Mouse (Mus musculus) testis, postnatal 14 days (tissue): ENCODE measurements at regions not wholly inside any gene's neighbourhood (a gene's known extent, or its start where the extent isn't known, plus 50 kb on each side); places are given as distances from the start of the nearest gene placed in this dataset.

Experiments
- DNase-seq: peaks from one replicate; pipeline ENCODE4 v3.0.0; 2021; ENCODE audit warnings: low spot score

DNA sequence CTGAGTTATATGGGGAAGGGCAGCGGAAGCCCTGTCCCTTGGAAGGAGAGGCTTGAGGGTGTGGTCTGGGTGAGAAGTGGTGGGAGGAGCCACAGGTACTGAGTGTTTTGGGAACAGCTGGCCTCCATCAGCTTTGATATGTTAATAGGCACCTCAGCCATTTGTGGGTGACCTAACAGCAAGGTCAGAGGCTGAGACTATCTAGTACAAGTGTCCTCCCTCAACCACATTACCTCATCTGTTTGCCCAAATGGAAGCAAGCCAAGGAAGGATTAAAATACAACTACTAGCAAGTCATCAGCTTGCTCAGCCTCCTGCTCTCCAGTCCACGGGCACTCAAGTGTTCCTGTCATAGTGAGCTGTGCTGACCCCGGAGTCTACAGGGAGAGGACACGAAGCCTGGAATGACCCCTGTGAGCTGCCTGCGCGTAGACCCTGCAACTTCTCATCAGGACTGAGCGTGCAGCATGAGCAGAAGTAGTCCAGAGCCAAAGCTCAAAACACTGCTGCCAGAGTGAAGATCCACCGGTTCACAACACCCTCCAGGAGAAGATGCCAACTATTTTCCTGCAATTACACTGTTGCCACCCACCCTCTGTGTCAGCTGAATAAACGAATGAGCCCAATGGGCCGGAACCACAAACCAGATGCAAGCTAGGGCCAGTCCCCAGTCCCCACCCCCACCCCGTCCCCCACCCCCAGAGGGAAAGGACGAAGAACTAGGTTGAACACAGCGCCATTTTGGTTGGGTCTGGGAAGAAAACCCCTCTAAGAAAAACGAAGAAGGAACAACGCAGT is 239.6 kb downstream of the Qk start:
- peak; percentile 27 for DNase-seq

DNA sequence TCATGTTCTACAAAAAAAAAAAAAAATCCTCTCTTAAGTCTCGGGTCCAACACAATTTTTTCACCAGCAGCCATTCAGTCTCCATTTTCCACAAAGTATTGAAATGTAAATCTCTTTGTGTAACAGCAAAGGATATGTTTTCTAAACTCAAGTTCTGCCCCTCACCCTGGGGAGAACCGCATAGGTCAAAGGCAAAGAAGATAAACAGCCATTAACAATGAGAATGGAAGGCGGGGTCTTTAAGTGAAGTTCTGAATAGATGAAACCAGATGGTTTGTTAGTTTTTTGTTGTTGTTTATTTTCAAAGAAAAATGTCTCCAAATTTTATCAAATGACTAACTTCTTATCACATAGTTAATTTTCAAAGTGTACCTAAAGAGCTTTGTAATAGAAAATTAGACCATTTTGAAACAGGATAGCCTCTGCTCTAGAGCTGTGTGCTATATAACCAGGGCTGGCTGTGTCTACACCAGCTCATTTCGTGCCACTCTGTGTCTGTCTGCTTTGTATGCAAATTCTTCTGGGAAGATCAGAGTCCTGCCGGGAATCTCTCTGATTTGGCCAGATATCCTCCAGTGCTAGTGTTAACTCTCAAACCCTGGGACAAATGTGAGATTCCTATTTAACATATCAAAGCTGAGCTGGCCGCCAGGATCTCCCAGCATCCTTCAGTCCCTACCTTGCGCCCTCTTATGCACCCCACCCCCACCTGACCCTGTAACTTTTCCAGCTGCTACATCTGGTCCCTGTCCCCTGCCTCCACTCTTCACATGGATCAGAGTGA is 240.9 kb downstream of the Qk start:
- no peak for DNase-seq

DNA sequence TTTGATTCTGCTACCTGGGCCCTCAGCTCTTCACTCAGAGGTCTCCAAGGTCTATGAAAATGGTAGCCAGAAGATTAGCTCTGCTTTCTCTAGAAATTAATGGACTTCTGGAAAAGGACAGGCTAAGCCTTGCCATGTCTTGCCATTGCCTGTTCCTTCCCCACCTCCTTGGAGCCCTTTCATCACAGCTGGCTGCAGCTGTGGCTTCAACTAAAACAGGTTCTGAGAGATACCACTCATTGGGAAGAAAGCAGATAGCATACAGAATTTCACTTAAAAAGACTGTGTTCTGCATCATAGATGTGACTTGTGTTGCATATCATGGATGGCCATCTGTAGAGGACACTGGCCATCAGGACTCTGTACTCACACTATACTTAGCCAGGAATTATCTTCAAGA is 246.4 kb downstream of the Qk start:
- DNase-seq = no peak

DNA sequence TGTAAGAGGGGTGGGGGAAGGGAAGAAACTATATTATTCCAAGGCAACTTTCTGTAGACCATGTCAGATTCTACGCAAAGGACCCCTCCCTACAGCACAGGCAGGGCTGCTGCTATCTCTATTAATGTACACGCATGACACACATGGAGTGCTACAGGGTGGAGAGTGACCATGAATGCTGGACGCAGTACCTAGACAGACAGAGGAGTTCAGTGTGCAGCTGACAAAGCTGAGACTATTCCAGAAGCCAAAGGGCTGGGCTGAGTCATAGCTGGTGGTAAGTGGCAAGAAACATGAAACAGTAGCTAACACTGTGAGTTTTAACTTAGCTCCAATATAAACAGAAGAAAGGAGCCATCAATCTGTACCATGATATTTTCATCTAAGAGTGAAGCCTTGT is 250.4 kb downstream of the Qk start:
- DNase-seq = no peak

DNA sequence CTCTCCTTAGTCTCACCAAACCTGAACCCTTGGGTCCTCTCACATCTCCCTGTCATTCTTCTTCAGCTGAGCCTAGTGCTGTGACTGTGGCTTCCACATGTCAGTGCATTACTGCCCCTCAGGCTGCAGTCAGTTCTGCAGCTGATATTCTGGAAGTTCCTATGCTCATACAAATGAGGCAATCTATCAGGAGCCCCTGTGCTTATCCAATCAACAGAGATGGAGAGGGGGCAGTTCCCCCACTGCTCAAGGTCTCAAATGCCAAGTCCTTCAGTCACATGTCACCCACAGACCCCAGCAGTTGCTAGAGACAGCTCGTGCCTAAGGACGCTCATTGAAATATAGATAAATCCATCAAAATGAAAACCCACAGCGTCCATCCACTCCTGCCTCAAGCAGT is 254.5 kb downstream of the Qk start:
- no peak for DNase-seq

GRCm38 (mm10) chr17:10062546-10063100 is 257.0 kb downstream of the Qk start:
- DNase-seq = peak; percentile 18

DNA sequence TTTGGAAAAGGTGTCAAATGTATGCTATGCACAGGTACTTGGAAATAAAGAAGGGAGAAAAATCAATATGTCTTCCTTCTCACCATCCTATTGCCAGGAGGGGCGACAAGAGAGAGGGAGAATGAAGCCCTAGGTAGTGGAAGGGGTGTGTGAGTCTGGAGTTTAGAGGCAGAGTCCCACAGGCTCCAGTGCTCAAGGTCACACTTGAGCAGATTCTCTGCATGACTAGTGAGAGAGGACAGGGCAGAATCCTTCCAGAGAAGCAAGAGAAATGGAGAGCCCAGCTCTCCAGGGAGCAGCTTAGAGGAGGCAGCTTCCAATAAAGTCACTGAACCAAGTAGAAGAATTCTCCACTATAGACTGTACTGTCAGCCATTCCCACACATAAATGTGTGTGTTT is 261.9 kb downstream of the Qk start:
- DNase-seq = no peak

DNA sequence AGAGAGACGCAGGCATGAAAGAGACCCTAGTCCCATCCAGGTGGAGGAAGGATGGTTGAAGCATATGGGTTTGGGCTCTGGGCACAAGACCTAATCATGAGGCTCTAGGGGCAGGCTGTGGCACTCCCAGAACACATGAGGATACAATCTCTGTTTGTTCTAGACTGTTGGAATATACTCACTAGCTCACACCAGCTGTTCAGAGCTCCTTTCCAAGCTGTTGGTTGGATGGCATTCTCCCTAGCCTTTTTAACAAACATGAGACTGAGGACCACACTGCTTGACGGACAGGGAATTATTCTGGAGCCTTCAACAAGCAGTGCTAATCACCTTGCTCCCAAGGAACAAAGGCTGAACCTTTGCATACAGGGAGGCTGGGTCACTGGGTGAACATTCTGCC is 263.6 kb downstream of the Qk start:
- DNase-seq = no peak

GRCm38 (mm10) chr17:10054375-10054774 is 265.3 kb downstream of the Qk start:
- DNase-seq = no peak

- DNase-seq = no peak
Observed at GRCm38 (mm10) chr17:10044336-10044735, 275.3 kb downstream of the Qk start.

GRCm38 (mm10) chr17:10042042-10042652 is 277.5 kb downstream of the Qk start:
- no peak for DNase-seq

- DNase-seq = no peak
Observed at GRCm38 (mm10) chr17:10040951-10041359, 278.7 kb downstream of the Qk start.

GRCm38 (mm10) chr17:10040375-10040774 is 279.3 kb downstream of the Qk start:
- DNase-seq = no peak

DNA sequence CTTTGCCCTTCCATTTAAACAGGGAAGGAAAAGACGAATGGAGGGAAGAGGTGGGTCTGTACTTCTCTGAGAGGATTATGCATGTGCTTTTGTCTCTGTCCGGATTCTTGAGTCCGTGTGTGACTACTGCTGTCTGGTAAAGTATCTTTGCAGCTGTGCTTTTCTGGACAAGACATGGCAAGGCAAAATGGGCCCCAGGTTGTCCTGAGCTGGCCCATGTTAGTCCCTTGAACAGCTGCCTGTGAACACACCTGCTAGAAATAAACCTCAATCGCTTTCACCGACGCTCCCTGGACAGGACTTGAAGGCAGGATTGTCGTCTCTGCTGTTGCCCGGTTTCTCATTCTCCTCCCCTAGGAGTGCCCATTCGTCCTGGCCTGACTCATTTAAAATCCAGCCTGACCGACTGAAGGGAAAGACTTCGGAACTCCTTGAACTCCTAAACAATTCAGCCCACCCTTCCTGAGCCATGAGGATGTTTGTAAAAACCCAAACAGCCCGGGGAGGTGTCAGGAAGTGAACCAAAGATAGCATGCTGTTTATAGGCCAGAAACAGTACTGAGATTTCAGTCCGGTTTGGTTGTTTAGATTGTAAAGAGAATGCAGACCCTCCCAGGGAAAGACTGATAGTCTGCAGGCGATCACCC is 281.7 kb downstream of the Qk start:
- DNase-seq = no peak

DNA sequence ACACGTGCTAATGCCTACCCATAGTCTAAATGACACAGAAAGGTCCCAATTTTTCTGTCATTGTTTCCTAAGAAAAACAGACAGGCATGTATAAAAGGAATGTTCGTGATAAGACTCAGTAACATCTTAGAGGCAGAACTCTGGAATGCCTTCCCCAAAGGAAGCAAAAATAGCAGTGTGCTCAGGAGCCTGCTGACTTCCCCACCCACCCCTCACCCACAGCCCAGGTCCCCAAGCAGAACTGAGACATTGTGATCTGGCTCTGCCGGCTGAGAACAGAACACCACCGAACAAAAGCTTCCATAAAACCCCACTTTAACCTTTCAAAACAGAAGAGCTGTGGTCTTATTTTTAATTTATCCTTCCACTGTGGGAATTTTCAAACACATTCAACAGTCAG is 286.1 kb downstream of the Qk start:
- DNase-seq = no peak

- no peak for DNase-seq
Observed at GRCm38 (mm10) chr17:10031033-10031432, 288.6 kb downstream of the Qk start.

DNA sequence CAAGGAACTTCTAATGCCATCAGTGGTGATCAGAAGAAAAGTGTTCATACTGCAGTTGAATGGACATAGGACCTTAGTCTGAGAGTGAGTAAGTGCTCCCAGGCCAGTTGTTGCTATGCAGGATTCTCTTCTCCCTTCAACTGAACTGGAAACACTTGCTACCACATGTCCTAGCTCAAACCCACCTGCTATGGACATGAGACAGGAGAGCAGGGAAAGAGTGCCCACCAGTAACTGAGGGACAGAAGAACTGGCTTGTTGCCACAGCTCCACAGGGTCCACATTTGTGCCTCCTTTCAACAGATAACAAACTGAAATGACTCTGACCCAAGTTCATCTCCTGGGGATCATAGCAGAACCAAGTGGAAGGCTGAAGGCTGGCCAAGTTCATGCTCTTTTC is 292.9 kb downstream of the Qk start:
- DNase-seq = no peak

- no peak for DNase-seq
Observed at GRCm38 (mm10) chr17:10025212-10025611, 294.4 kb downstream of the Qk start.

DNA sequence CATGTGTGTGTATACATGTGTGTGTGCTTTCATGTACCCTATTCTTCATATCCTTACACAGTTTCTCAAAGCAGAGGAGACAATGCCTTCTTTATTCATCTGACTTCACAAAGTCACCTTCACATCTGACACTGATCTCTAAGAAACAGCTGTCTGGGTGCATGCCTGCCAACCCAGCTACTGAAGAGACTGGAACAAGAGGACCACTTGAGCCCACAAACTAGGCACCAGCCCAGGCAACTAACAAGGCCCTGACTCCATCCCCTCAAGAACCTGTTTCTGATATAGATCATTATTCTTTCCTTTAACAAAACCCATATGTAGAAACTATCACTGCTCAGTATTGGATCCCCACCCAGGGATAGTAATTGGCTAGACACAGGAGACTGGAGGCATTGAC is 295.3 kb downstream of the Qk start:
- DNase-seq = no peak

DNA sequence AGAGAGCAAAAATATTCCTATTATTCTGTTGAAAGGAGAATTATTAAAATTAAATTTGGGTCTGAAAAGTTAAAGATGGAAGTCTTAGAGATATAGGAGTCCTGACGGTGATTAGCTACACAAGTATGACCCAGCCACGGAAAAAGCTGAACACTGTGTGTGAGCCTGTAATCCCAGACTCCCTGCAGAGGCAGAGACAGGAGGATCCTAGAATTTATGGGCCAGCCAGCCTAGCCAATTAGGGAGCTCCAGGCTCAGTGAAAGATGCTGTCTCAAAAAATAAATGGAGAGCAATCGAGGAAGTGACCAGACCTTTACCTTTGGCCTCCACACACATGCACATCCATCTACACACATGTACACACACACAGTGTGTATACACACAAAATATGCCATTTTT is 307.5 kb downstream of the Qk start:
- DNase-seq = no peak

DNA sequence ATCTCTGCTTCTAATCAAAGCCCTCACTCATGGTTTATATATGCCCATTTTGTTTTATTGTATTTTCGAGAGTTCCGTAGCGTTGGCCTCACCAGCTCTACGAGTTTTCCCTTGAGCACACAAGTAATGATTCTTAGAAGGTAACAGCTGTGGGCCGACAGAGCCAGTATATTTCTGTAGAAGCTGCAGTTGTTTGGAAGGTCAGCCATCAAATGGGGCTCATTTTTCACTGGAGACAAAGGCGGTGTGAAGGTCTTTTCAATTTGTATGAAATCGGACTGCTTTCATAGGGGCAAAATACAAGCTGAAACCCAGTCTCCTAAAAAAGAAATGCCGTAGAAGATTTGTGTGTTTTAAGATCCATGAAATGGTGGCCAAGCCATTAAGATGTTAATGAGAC is 307.9 kb downstream of the Qk start:
- no peak for DNase-seq

DNA sequence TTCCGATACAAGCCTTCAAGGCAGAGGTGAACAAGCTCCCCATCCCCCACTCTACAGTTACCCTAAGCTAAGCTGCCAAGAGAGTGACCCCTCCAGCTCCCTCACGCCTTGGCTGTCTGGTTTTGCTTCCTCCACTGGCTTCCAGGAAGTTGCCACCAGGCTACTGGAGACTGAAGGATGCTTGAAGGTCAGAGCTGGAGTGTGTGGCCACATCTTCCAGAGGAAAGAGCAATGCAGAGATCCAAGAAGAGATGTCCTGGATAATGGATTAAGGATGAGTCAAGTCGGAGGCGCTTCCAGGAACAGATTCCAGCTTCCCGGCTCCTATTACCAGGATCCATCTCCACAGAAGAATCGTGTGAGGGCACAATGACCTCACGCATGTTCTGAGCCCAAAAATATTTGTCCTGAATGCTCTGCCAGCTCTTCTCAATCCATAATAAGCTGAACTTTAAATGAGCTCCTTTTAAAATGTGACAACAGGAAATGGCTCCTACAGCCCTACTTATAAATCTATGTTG is 318.5 kb downstream of the Qk start:
- DNase-seq = no peak
